10 mouse cellular contexts compared by ENCODE assay signal in genomic region chr19:21630656-21631331, GRCm38 (mm10). TPM values are rescaled to one million over a fixed set of nuclear protein-coding genes. Genes with fewer than 3 reads are reported as not detected.
DNase-seq lines count a peak whose midpoint lies in the region; ATAC-seq and TF ChIP-seq lines count a peak whose summit lies in the region.
"Had no signal": no experiment of that assay in that cellular context is flagged by ENCODE, and none has a peak within 500 bp of the region (broad histone marks: within the 10 kb centered on the region; RNA-seq: fewer than 3 reads in every experiment).

No protein-coding gene starts in this region.

- peak overlapping the region; percentile 38; the same call in 1 of the 2 replicates for H3K27ac ChIP-seq in kidney, embryonic 16.5 days (ENCODE audit: low read length)
- H3K27ac ChIP-seq in forebrain, embryonic 13.5 days = no peak overlapping the region
- H3K27ac ChIP-seq: heart, embryonic 15.5 days; liver, embryonic 13.5 days had no signal

- H3K27me3 ChIP-seq in kidney, embryonic 16.5 days (ENCODE audit: insufficient read depth, low read length) = no peaks in the 10 kb centered on the region
- H3K27me3 ChIP-seq in G1E (ENCODE audit: insufficient read depth, low read length) = no peaks in the 10 kb centered on the region
- H3K27me3 ChIP-seq in splenic B cell, adult 2 months (ENCODE audit: control insufficient read depth, insufficient read depth, low read length, poor library complexity, severe bottlenecking) = no peaks in the 10 kb centered on the region
- no peaks in the 10 kb centered on the region for H3K27me3 ChIP-seq in forebrain, embryonic 13.5 days
- H3K27me3 ChIP-seq: heart, embryonic 15.5 days; liver, embryonic 13.5 days had no signal

- no peaks in the 10 kb centered on the region for H3K36me3 ChIP-seq in kidney, embryonic 16.5 days (ENCODE audit: insufficient read depth, low read length)
- H3K36me3 ChIP-seq in G1E (replicated peaks) = peaks cover 6% of the 10 kb centered on the region
- no peaks in the 10 kb centered on the region for H3K36me3 ChIP-seq in splenic B cell, adult 2 months (ENCODE audit: control insufficient read depth, insufficient read depth, low read length, poor library complexity, severe bottlenecking)
- no peaks in the 10 kb centered on the region for H3K36me3 ChIP-seq in forebrain, embryonic 13.5 days (ENCODE audit: poor library complexity, severe bottlenecking)
- H3K36me3 ChIP-seq: heart, embryonic 15.5 days; liver, embryonic 13.5 days had no signal

- TF ChIP-seq CTCF in G1E (IDR thresholded peaks at IDR 0.05; ENCODE audit: low read depth, low read length) = no peak

- H3K4me3 ChIP-seq in kidney, embryonic 16.5 days (ENCODE audit: low read length) = no peak overlapping the region
- H3K4me3 ChIP-seq in G1E (ENCODE audit: low read depth, low read length) = no peak overlapping the region
- no peak overlapping the region for H3K4me3 ChIP-seq in forebrain, embryonic 13.5 days
- H3K4me3 ChIP-seq: heart, embryonic 15.5 days; liver, embryonic 13.5 days had no signal

- H3K4me2 ChIP-seq in kidney, embryonic 16.5 days (replicated peaks; ENCODE audit: low read depth, low read length) = no peak overlapping the region
- no peak overlapping the region for H3K4me2 ChIP-seq in forebrain, embryonic 13.5 days
- H3K4me2 ChIP-seq: heart, embryonic 15.5 days; liver, embryonic 13.5 days had no signal

- DNase-seq in kidney, adult 11 months = no peak
- DNase-seq in G1E (ENCODE audit: low spot score) = peak; percentile 22
- peak; percentile 87 for DNase-seq in splenic B cell, adult 2 months (ENCODE audit: low read depth, low spot score)
- no peak for DNase-seq in ovary, adult 18-20 months (ENCODE audit: low spot score)
- DNase-seq: adrenal gland, postnatal 10 days; liver, embryonic 13.5 days had no signal

- no peaks in the 10 kb centered on the region for H3K9me3 ChIP-seq in kidney, embryonic 16.5 days (ENCODE audit: low read length)
- no peaks in the 10 kb centered on the region for H3K9me3 ChIP-seq in G1E (replicated peaks)
- H3K9me3 ChIP-seq in forebrain, embryonic 13.5 days (replicated peaks) = no peaks in the 10 kb centered on the region
- H3K9me3 ChIP-seq: heart, embryonic 15.5 days; liver, embryonic 13.5 days had no signal

- H3K4me1 ChIP-seq in kidney, embryonic 16.5 days (ENCODE audit: insufficient read depth, low read length) = peaks cover 11% of the 10 kb centered on the region
- H3K4me1 ChIP-seq in G1E (ENCODE audit: insufficient read depth, low read depth, low read length) = peaks cover 6% of the 10 kb centered on the region
- H3K4me1 ChIP-seq in forebrain, embryonic 13.5 days = peaks cover 6% of the 10 kb centered on the region; the same call in 1 of the 2 replicates

- peak overlapping the region; percentile 28; the same call in 1 of the 2 replicates for H3K9ac ChIP-seq in kidney, embryonic 16.5 days (replicated peaks; ENCODE audit: low read length)
- H3K9ac ChIP-seq in forebrain, embryonic 13.5 days = no peak overlapping the region
- H3K9ac ChIP-seq: heart, embryonic 15.5 days; liver, embryonic 13.5 days had no signal

- 48% methylated on average over 14 of the region's 14 CpGs for WGBS in kidney, embryonic 16.5 days
- WGBS in forebrain, embryonic 13.5 days = 74% methylated on average over 14 of the region's 14 CpGs

- no peak for ATAC-seq in kidney, embryonic 16.5 days (ENCODE audit: low FRiP score, low TSS enrichment)
- no peak for ATAC-seq in G1E (ENCODE audit: extremely low read depth, insufficient number of reproducible peaks, low FRiP score, poor library complexity, severe bottlenecking)
- ATAC-seq in inflammation-experienced regulatory T-cells, adult 6 months = peak; percentile 72
- no peak for ATAC-seq in forebrain, embryonic 13.5 days

RNA-seq across cellular contexts. Expression of gene 1110059E24Rik, which starts 22.0 kb away (rescaled TPM):
- 67.0 and 68.6 TPM in 2 replicates for polyA plus RNA-seq in kidney, embryonic 16.5 days (2015; fragmentation: Nextera tagmentation; extraction: Ambion mirVana)
- 23.9 and 25.6 TPM in 2 replicates for total RNA-seq in G1E (2014; fragmentation: Nextera tagmentation)
- 35.5 and 41.1 TPM in 2 replicates for total RNA-seq in G1E (2017)
- polyA plus RNA-seq in G1E (2012) = 0.94 TPM in 2 replicates
- polyA plus RNA-seq in inflammation-experienced regulatory T-cells, adult 6 months (2017; shearing (Covaris generic)) = 10 to 100 TPM; 41.3 to 50.2 (median 41.6) TPM
- polyA plus RNA-seq in forebrain, embryonic 13.5 days (2015; fragmentation: Nextera tagmentation; extraction: Ambion mirVana) = 69.9 and 70.3 TPM in 2 replicates

RNA-seq across cellular contexts. Expression of gene Abhd17b, which starts 22.2 kb away (rescaled TPM):
- polyA plus RNA-seq in kidney, embryonic 16.5 days (2015; fragmentation: Nextera tagmentation; extraction: Ambion mirVana) = 21.0 and 26.5 TPM in 2 replicates
- total RNA-seq in G1E (2014; fragmentation: Nextera tagmentation) (25.3 and 26.4 TPM in 2 replicates), G1E (2017) (33.0 and 34.0 TPM in 2 replicates)
- 7.6 and 8.0 TPM in 2 replicates for polyA plus RNA-seq in G1E (2012)
- polyA plus RNA-seq in inflammation-experienced regulatory T-cells, adult 6 months (2017; shearing (Covaris generic)) = 10 to 100 TPM; 10.5 to 16.0 (median 11.3) TPM
- 35.1 and 40.0 TPM in 2 replicates for polyA plus RNA-seq in forebrain, embryonic 13.5 days (2015; fragmentation: Nextera tagmentation; extraction: Ambion mirVana)

Comparison
In these comparisons a context has a peak if more than half of its experiments do, and no peak if none do; other contexts are left out.
1. DNase-seq: peak in G1E (single experiment) and splenic B cell, adult 2 months (single experiment); none in kidney, adult 11 months (single experiment) and ovary, adult 18-20 months (single experiment).
2. RNA of gene 1110059E24Rik, which starts 22.0 kb away (polyA plus RNA-seq): 69.9 to 70.3 TPM in forebrain, embryonic 13.5 days, 67.0 to 68.6 TPM in kidney, embryonic 16.5 days and 41.3 to 50.2 TPM in inflammation-experienced regulatory T-cells, adult 6 months; 0.94 TPM in G1E; every median in the first group is over 10 times any median in the second.